12 mouse cellular contexts compared by ENCODE assay signal in the genomic region with DNA sequence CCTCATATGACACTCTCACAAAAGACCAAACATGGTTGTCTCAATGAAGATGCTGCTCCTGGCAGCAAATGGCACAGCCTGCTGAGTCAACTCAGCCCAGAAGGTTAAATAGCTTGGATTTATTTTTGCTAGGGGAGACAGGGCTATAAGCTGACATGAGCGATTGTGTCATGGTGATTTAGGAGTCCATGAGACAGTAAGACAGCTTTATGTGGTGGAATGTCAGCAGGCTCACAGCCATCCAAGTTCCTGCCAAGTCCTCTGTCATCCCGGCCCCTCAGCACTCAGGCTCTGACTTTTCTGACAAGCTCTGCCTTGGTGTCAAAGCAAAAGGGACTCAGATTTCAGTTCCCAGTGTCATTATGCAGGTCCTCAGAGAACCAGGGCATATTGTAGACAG. TPM values are rescaled to one million over a fixed set of nuclear protein-coding genes. Genes with fewer than 3 reads are reported as not detected.
A peak's percentile ranks its signal among the peaks of the same experiment; 100 is the strongest.
DNase-seq lines count a peak whose midpoint lies in the region; ATAC-seq and TF ChIP-seq lines count a peak whose summit lies in the region.
"Had no signal": no experiment of that assay in that cellular context is flagged by ENCODE, and none has a peak within 500 bp of the region (broad histone marks: within the 10 kb centered on the region; RNA-seq: fewer than 3 reads in every experiment).

No protein-coding gene starts in this region.

- CTCF ChIA-PET in Patski (lab: Charles Lee) = interaction anchor here (0.9 to 6.5 kb wide), 9 partner anchors 9 to 209 kb away, joined by 3 to 56 read pairs (median 4); partner anchors contain the start of gene Adam22

- H3K27ac ChIP-seq in heart, embryonic 12.5 days (ENCODE audit: poor library complexity, severe bottlenecking) = peak overlapping the region; percentile 26; the same call in 1 of the 2 replicates
- H3K27ac ChIP-seq in heart, embryonic 10.5 days = no peak overlapping the region
- H3K27ac ChIP-seq in kidney, postnatal 0 days = no peak overlapping the region

- no peak overlapping the region for H3K4me3 ChIP-seq in heart, embryonic 12.5 days
- H3K4me3 ChIP-seq in heart, embryonic 10.5 days = no peak overlapping the region
- H3K4me3 ChIP-seq in kidney, postnatal 0 days (replicated peaks; ENCODE audit: low read depth, low read length) = no peak overlapping the region

- H3K36me3 ChIP-seq in heart, embryonic 12.5 days = no peaks in the 10 kb centered on the region
- no peaks in the 10 kb centered on the region for H3K36me3 ChIP-seq in heart, embryonic 10.5 days
- no peaks in the 10 kb centered on the region for H3K36me3 ChIP-seq in kidney, postnatal 0 days (ENCODE audit: insufficient read depth, low read length)

- in situ Hi-C loops in Patski (cut with MboI; ENCODE audit: low pct_unique_long_range_greater_than_20kb) = loop anchor here (5.0 to 10.0 kb wide), 3 partner anchors 124 to 214 kb away; no protein-coding TSS in a partner anchor

- H3K4me1 ChIP-seq in heart, embryonic 12.5 days (replicated peaks) = peaks cover 18% of the 10 kb centered on the region
- H3K4me1 ChIP-seq in heart, embryonic 10.5 days = peaks cover 13% of the 10 kb centered on the region
- 0 out of 2 replicates have a peak, but pooled peaks cover 4% of the 10 kb centered on the region for H3K4me1 ChIP-seq in kidney, postnatal 0 days (replicated peaks; ENCODE audit: insufficient read depth, low read length)

- POLR2A ChIA-PET in Patski (lab: Charles Lee) = interaction anchor here (0.8 to 2.1 kb wide), 3 partner anchors 123 to 126 kb away, joined by 3 to 6 read pairs (median 4); no protein-coding TSS in a partner anchor

- no peak overlapping the region for H3K4me2 ChIP-seq in heart, embryonic 12.5 days
- H3K4me2 ChIP-seq in kidney, postnatal 0 days (ENCODE audit: low read length) = no peak overlapping the region

- no peaks in the 10 kb centered on the region for H3K9me3 ChIP-seq in heart, embryonic 12.5 days (replicated peaks)
- no peaks in the 10 kb centered on the region for H3K9me3 ChIP-seq in heart, embryonic 10.5 days
- H3K9me3 ChIP-seq in kidney, postnatal 0 days (replicated peaks; ENCODE audit: low read length) = no peaks in the 10 kb centered on the region
- H3K9me3 ChIP-seq: megakaryocyte, embryonic 14.5 days had no signal

- no peak overlapping the region for H3K9ac ChIP-seq in heart, embryonic 12.5 days
- H3K9ac ChIP-seq in kidney, postnatal 0 days (ENCODE audit: low read depth, low read length) = no peak overlapping the region

- DNase-seq in heart, embryonic 10.5 days (ENCODE audit: low spot score) = no peak
- DNase-seq in Patski (ENCODE audit: low read depth, low spot score) = no peak
- peak; percentile 71 for DNase-seq in brain, adult 2 months (ENCODE audit: low read depth, low spot score)
- DNase-seq in kidney, postnatal 0 days (ENCODE audit: low spot score) = peak; percentile 69
- DNase-seq in gastrocnemius, postnatal 4 days (ENCODE audit: low spot score in 2 of 2) = no peak
- DNase-seq in layer of hippocampus, adult 9-11 months = no peak
- DNase-seq in spleen, adult 18-20 months = no peak
- DNase-seq: right cerebral cortex, postnatal 25 days; thymus, postnatal 4 days had no signal

- no peaks in the 10 kb centered on the region for H3K27me3 ChIP-seq in heart, embryonic 12.5 days (replicated peaks)
- no peaks in the 10 kb centered on the region for H3K27me3 ChIP-seq in heart, embryonic 10.5 days (ENCODE audit: insufficient read depth, poor library complexity, severe bottlenecking)
- H3K27me3 ChIP-seq in Patski = no peaks in the 10 kb centered on the region
- no peaks in the 10 kb centered on the region for H3K27me3 ChIP-seq in kidney, postnatal 0 days (ENCODE audit: insufficient read depth, low read length)
- H3K27me3 ChIP-seq: megakaryocyte, embryonic 14.5 days had no signal

- no peak for TF ChIP-seq CTCF in Patski (IDR thresholded peaks at IDR 0.05)
- TF ChIP-seq CTCF in kidney, postnatal 0 days (IDR thresholded peaks at IDR 0.05; ENCODE audit: low read depth) = no peak

- 26% methylated on average over 2 of the region's 2 CpGs for WGBS in heart, embryonic 12.5 days
- WGBS in heart, embryonic 10.5 days = 41% methylated on average over 2 of the region's 2 CpGs
- 14% methylated on average over 2 of the region's 2 CpGs for WGBS in kidney, postnatal 0 days

- ATAC-seq in heart, embryonic 12.5 days (ENCODE audit: insufficient number of reproducible peaks, low FRiP score) = 0 out of 2 replicates have a peak, but pooled peaks have one; percentile 59
- peak; percentile 40 for ATAC-seq in Patski
- no peak; the same call in 1 of the 2 replicates for ATAC-seq in kidney, postnatal 0 days (replicated peaks; ENCODE audit: low FRiP score, low read depth)
- ATAC-seq: inflammation-experienced regulatory T-cells, adult 6 months had no signal

RNA-seq across cellular contexts. Expression of gene Adam22, which starts 11.6 kb away (rescaled TPM):
- 8.1 and 8.8 TPM in 2 replicates for polyA plus RNA-seq in heart, embryonic 12.5 days (2016; fragmentation: Nextera tagmentation; extraction: Ambion mirVana)
- 4.7 TPM in 2 replicates for polyA plus RNA-seq in heart, embryonic 10.5 days (2016; fragmentation: Nextera tagmentation; extraction: Ambion mirVana)
- 6.4 TPM for polyA plus RNA-seq in Patski (2021)
- polyA plus RNA-seq in kidney, postnatal 0 days (2015; fragmentation: Nextera tagmentation; extraction: Ambion mirVana) = 7.4 and 7.7 TPM in 2 replicates
- total RNA-seq in gastrocnemius, postnatal 4 days (2021) = 10 to 100 TPM; 13.1 to 16.1 TPM

Comparison
In these comparisons a context has a peak if more than half of its experiments do, and no peak if none do; other contexts are left out.
1. DNase-seq: peak in brain, adult 2 months (single experiment) and kidney, postnatal 0 days (single experiment); none in heart, embryonic 10.5 days (single experiment), Patski (single experiment), gastrocnemius, postnatal 4 days (0 of 2), layer of hippocampus, adult 9-11 months (single experiment) and spleen, adult 18-20 months (0 of 2).